Mouse (Mus musculus) C2C12 (cell line): ENCODE results near the gene L2hgdh. TPM values are rescaled to one million over a fixed set of nuclear protein-coding genes. Genes with fewer than 3 reads are reported as not detected.

Experiments used
- H3K27me3 ChIP-seq: one replicate; pipeline ENCODE4 v1.6.1; 2011; ENCODE audit not compliant: control insufficient read depth, insufficient read depth, insufficient read length
- H3K36me3 ChIP-seq: one replicate; pipeline ENCODE4 v1.6.1; 2011; ENCODE audit not compliant: control insufficient read depth, insufficient read depth
- H3K4me3 ChIP-seq: one replicate; pipeline ENCODE4 v1.5.1; 2011; ENCODE audit warnings: mild to moderate bottlenecking, control low read depth; ENCODE audit not compliant: poor library complexity, insufficient read depth, severe bottlenecking
- H3K79me2 ChIP-seq: one replicate; pipeline ENCODE4 v1.6.1; 2011; ENCODE audit not compliant: control insufficient read depth, insufficient read depth
- H3K79me3 ChIP-seq: one replicate; pipeline ENCODE4 v1.6.1; 2011; ENCODE audit warnings: low read depth, control low read depth
- H3ac ChIP-seq: one replicate; pipeline ENCODE3; 2011; ENCODE audit warnings: low read depth; ENCODE audit not compliant: control insufficient read depth, insufficient read length
- CEBPB ChIP-seq: IDR thresholded peaks from one replicate; pipeline ENCODE4 v1.6.1; 2011; ENCODE audit warnings: low read depth, mild to moderate bottlenecking, control low read depth, moderate library complexity
- CTCF ChIP-seq: IDR thresholded peaks from one replicate; pipeline ENCODE4 v1.5.1; 2011; ENCODE audit not compliant: control insufficient read depth, insufficient read depth, insufficient read length
- FOSL1 ChIP-seq: IDR thresholded peaks from one replicate; pipeline ENCODE4 v1.8.0; 2011; ENCODE audit warnings: mild to moderate bottlenecking, low read length; ENCODE audit not compliant: poor library complexity, insufficient read depth, severe bottlenecking
- MAX ChIP-seq: IDR thresholded peaks from one replicate; pipeline ENCODE4 v1.6.1; 2011; ENCODE audit warnings: mild to moderate bottlenecking, control low read depth
- MYOD1 ChIP-seq: IDR thresholded peaks from one replicate; pipeline ENCODE4 v1.6.1; 2011; ENCODE audit warnings: low read depth; ENCODE audit not compliant: control insufficient read depth, insufficient read length
- MYOG ChIP-seq: IDR thresholded peaks from one replicate; pipeline ENCODE4 v1.6.1; 2011; ENCODE audit not compliant: control insufficient read depth, insufficient read length; ENCODE audit errors: extremely low read depth
- USF1 ChIP-seq: IDR thresholded peaks from one replicate; pipeline ENCODE4 v1.6.1; 2011; ENCODE audit warnings: low read depth, mild to moderate bottlenecking, control low read depth, moderate library complexity
- polyA plus RNA-seq: library from polyadenylated mRNA; unstranded; fragments of >200 nt; fragmentation: generic; extraction: Trizol; gene quantifications from one replicate; pipeline ENCODE4 v1.2.1, GENCODE M21; 2012; ENCODE audit warnings: missing spikeins

The L2hgdh gene
- polyA plus RNA-seq, 1 experiment = 3.8 TPM

DNA sequence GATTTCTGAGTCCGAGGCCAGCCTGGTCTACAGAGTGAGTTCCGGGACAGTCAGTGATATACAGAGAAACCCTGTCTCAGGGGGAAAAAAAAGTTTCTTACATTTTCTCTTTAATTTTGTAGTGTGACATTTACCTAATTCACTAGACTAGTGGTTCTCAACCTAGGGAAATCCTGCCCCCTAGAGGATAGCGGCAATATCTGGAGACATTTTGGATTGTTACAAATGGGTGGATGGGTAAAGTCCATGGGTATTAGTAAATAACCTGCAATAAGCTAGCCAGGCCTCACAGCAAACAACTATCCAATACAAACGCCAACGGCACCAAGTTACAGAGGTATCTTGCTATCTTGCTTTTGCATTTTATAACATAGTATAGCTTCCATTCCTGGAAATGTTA is 27.9 kb downstream of the L2hgdh start:
- TF ChIP-seq CEBPB (no peak), MYOD1 (no peak), MYOG (no peak), CTCF (no peak), FOSL1 (no peak), USF1 (no peak), MAX (no peak)
- no peaks in the 10 kb centered on the region for H3K79me2 ChIP-seq
- no peak overlapping the region for H3K4me3 ChIP-seq
- no peaks in the 10 kb centered on the region for H3K79me3 ChIP-seq
- H3K27me3 ChIP-seq = no peaks in the 10 kb centered on the region
- H3K36me3 ChIP-seq = peaks cover 27% of the 10 kb centered on the region
- H3ac ChIP-seq = no peak overlapping the region

DNA sequence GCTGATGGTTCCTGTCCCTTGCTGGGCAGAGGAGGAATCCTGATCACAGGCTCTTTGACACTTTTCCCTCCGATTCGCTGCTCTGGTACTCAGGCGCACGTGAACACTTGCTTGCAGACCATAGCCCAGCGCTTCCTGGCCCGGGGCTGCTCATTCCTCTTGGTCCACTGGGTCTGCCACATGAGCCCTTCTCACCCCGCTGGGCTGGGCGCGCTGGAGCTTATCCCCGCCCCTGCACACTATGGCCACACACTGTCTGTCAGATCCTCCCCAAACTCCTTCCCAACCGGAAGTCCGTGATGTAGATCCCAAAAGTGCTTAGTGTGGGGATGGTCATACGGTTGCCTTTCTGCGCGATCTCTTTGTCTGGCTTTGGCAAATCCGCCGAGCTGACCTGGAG is 31.2 kb downstream of the L2hgdh start:
- TF ChIP-seq MYOD1 (no peak), MAX (no peak), USF1 (no peak), FOSL1 (no peak), MYOG (no peak), CEBPB (no peak), CTCF (no peak)
- no peak overlapping the region for H3K4me3 ChIP-seq
- no peak overlapping the region for H3ac ChIP-seq
- H3K79me2 ChIP-seq = no peaks in the 10 kb centered on the region
- peaks cover 17% of the 10 kb centered on the region for H3K36me3 ChIP-seq
- no peaks in the 10 kb centered on the region for H3K27me3 ChIP-seq
- no peaks in the 10 kb centered on the region for H3K79me3 ChIP-seq

DNA sequence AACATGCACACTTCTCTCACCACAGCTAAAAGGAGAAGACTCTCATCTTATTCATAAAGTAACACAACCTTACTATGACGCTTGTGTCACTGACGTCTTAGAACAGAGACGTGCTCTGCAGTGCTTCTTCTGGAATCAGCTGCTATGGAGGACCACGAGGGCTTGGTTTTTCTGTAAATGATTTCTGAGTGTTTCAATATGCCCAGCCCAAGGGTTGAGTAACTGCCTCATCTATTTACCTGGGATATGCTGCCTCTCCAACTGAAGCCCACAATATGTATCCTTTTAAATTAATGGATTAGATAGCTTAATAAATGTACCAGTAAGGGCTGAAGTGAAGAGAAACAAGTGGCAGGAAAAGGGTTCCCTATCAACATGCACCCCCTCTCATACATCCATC is 34.0 kb downstream of the L2hgdh start:
- Histone ChIP-seq H3ac (no peak overlapping the region), H3K36me3 (peaks cover 8% of the 10 kb centered on the region), H3K27me3 (no peaks in the 10 kb centered on the region), H3K4me3 (no peak overlapping the region), H3K79me3 (no peaks in the 10 kb centered on the region), H3K79me2 (no peaks in the 10 kb centered on the region)
- no peak for TF ChIP-seq CEBPB
- TF ChIP-seq MAX = no peak
- TF ChIP-seq USF1 = no peak
- no peak for TF ChIP-seq MYOG
- TF ChIP-seq MYOD1 = no peak

DNA sequence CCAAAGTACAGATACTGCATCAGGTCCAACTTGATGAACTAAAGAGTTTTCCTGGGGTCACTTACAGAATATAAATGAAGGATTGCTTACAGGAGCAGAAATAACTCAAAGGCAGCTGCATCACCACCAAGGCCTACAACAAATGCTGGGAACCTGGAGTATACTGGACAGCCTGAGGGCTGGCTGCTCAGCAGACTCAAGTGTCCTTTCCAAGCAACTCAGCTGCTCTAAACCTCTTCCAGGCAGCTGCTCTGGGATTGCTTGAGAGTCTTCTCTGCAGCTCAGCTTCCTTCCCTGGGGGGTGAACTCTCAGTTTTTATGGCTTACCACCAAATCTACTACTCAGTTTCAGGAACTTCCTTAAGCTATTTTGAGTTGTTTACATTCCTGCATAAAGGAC is 35.6 kb downstream of the L2hgdh start:
- no peaks in the 10 kb centered on the region for H3K36me3 ChIP-seq
- no peak overlapping the region for H3ac ChIP-seq
- H3K79me2 ChIP-seq = no peaks in the 10 kb centered on the region
- no peaks in the 10 kb centered on the region for H3K27me3 ChIP-seq
- H3K4me3 ChIP-seq = no peak overlapping the region
- no peak for TF ChIP-seq FOSL1
- no peaks in the 10 kb centered on the region for H3K79me3 ChIP-seq

DNA sequence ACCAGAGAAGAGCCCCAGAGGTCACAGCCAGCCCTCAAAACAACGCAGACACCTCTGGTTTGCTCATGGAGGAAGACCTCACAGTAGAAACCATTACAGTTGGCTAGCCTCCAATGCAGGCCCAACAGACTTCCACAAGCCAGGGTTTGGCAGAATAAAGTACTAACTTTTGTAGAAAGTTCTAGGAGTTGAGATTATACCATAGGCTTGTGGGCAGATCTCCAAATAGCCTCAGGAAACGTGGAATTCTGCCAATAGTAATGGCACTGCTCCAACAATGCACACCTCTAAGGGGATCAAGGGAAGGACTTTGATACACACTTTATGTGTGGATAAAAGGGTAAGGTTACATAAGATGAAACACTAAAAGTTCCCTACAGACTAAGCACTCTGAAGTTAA is 36.3 kb downstream of the L2hgdh start:
- Histone ChIP-seq H3K79me2 (no peaks in the 10 kb centered on the region), H3K36me3 (no peaks in the 10 kb centered on the region), H3ac (no peak overlapping the region), H3K4me3 (no peak overlapping the region), H3K27me3 (no peaks in the 10 kb centered on the region), H3K79me3 (no peaks in the 10 kb centered on the region)
- no peak for TF ChIP-seq MYOD1
- TF ChIP-seq MYOG = no peak
- no peak for TF ChIP-seq MAX
- no peak for TF ChIP-seq USF1
- TF ChIP-seq CTCF = no peak
- TF ChIP-seq CEBPB = no peak
- no peak for TF ChIP-seq FOSL1

DNA sequence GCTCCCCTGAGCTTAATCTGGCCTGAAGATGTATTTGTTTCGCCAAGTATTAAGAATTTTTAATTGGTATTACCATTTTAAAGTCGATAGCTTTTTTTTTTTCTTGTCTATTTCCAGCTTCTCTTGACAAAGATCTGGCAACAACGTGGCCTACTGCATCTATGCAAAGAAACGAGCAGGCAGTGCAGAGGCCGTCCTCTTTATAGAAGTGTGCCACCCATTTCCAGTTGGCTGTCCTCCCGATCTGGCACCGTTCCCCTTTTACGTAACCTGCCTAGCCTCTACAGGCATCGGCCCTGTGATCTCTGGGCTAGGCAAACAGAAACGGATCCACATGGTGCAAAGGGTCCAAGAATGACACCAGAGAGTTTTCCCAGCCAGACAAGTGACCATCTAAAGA is 41.1 kb downstream of the L2hgdh start:
- H3K36me3 ChIP-seq = no peaks in the 10 kb centered on the region
- no peak overlapping the region for H3ac ChIP-seq
- H3K27me3 ChIP-seq = no peaks in the 10 kb centered on the region
- peaks cover 20% of the 10 kb centered on the region for H3K79me3 ChIP-seq
- no peak for TF ChIP-seq MYOG
- no peak for TF ChIP-seq FOSL1
- TF ChIP-seq MAX = peak; percentile 82
- TF ChIP-seq MYOD1 = no peak
- peak; percentile 16 for TF ChIP-seq CEBPB
- no peak for TF ChIP-seq USF1
- TF ChIP-seq CTCF = no peak
- H3K4me3 ChIP-seq = no peak overlapping the region
- peaks cover 29% of the 10 kb centered on the region for H3K79me2 ChIP-seq
